Mouse (Mus musculus): ENCODE measurements around the gene Crybg2.

DNA sequence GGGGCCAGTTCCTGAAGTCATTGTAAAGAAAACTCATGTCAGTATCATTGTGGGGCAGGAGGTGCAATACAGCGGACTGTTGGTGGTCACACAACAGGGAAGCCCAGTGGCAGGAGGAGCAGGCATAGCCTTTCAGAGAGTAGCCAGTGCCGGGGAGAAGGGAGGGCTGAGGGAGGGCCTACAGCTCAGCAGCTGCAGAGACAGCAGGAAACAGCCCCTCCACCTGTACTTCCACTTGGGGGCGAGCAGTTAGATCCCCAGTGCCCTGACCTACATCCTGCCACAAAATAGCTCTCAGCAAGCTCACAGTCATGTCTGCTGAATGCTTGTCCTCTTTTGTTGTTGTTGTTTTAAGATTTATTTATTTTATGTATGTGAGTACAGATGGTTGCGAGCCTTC, 61.0 kb downstream of the Crybg2 start:
- TF ChIP-seq CTCF (IDR thresholded peaks at IDR 0.05; ENCODE audit: control insufficient read depth, insufficient read depth, insufficient read length) (no peak), MYOG (IDR thresholded peaks at IDR 0.05; ENCODE audit: control insufficient read depth, extremely low read depth, insufficient read length) (no peak)
